Mouse (Mus musculus): Measurements from ENCODE around the gene Tmod3.
"Not testable (repeated sequence)": the region's sequence is repeated elsewhere in the genome, so short reads cannot be mapped to it uniquely, and the experiment has no call there.

The Tmod3 gene

DNA sequence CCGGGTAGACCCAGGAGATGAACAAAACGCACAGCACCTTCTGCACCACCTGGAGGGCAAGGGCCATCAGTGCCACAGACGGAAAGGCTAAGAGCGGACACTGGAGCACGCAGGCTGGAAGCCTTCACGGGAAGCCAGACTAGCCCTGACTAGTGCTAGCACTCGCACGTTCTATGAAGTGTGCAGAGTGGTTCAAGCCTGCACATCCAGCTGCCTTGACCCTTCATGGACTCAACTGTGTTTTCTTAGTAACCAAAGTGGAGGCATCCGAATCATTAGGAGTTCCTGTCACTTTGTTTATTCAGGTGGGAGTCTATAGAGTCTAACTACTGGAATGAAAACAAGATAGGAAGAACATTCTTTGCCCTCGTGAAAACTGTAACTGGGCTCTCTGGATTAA, 63.5 kb downstream of the Tmod3 start:
- DNase-seq (ENCODE audit: low spot score in 2 of 2) = no peak

DNA sequence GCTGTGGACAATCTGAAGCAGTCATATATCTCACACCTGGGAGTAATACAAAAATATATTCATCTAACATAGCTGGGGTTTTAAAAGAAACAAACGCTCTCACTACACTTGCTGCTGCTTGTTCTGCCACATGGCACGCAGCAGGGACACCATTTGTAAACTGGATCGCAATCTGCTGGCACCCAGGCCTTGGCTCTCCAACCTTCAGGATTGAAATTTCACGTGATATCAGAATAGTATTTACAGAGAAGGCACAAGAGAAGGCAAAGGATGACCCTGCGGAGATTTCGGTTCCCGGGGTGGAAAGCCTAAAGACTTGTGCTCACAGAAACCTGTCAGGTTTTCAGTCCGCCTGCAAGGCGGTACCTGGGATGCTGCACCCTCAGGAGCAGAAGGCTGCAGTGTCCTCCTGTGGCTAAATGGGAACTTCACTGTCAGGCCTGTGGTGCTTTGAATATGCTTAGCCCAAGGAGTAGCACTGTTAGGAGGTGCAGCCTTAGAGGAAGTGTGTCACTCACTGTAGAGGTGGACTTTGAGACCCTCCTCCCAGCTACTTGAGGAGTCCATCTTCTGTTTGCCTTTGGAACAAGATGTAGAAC, 65.0 kb downstream of the Tmod3 start:
- DNase-seq (ENCODE audit: low spot score in 2 of 2) = no peak

GRCm38 (mm10) chr9:75488255-75488654, 71.2 kb downstream of the Tmod3 start:
- DNase-seq (ENCODE audit: low spot score in 2 of 2) = not testable (repeated sequence)

- no peak for DNase-seq (ENCODE audit: low spot score in 2 of 2)
These were observed 74.2 kb downstream of the Tmod3 start for GRCm38 (mm10) chr9:75485231-75485630.

DNA sequence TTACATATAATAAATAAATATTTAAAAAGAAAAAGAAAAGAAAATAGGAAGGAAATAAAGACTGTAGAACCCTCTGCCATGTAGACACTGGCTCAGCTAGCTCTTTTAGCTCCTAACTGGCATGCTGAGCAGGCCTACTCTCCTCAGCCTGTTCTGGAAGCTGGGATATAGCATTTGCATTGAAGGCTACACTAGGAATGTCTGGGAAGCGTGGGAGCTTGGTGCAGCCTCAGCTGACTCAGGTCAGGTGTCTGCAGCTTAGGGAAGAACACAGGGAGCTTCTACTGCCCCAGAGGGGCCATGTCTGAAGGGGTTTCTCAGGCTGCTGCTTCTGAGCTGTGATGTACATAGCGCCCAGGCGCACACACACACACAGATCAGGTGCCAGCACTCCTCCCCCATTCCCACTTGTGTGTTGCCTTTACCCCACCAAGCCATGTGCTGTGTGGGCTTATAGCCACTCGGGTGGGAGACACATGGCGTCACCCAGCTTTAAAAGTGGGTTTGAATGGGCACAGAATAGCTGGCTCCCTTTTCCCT, 78.9 kb downstream of the Tmod3 start:
- no peak for DNase-seq (ENCODE audit: low spot score in 2 of 2)

GRCm38 (mm10) chr9:75479106-75479725, 80.2 kb downstream of the Tmod3 start:
- DNase-seq (ENCODE audit: low spot score in 2 of 2) = no peak

- DNase-seq (ENCODE audit: low spot score in 2 of 2) = no peak
These were observed 82.2 kb downstream of the Tmod3 start for GRCm38 (mm10) chr9:75477212-75477611.

GRCm38 (mm10) chr9:75468297-75468696, 91.2 kb downstream of the Tmod3 start:
- no peak for DNase-seq (ENCODE audit: low spot score in 2 of 2)

DNA sequence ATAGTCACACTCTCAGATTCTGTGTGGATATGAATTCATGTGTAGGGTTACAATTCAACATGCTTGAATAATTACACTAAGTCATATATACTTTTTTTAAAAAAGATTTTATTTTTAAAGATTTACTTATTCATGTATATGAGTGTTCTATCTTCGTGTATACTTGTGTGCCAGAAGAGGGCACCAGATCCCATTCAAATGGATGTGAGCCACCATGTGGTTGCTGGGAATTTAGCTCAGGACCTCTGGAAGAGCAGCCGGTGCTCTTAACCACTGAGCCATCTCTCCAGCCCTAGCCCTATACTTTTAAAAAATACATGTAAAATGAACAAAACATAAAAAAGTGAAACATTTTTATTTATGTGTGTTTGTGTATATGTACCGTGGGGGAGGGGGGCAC, 91.9 kb downstream of the Tmod3 start:
- DNase-seq (ENCODE audit: low spot score in 2 of 2) = no peak

DNA sequence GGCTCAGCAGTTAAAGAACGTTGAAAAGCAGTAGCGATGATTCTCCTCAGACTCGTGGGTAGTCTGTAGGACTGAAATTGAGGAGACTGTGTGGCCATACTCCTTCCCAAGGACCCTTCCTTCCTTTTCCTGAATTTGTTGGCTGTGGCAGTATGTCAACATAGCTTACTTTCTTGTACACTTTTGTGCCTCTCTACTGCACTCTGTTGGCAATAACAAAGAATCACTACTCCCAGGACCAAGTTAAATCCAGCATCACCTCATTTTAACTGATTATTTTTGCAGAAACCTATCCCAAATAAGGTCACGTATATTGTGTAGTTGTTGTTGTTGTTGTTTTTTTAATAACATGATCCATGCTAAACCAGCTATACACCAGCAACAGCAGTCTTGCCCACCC, 92.8 kb downstream of the Tmod3 start:
- DNase-seq (ENCODE audit: low spot score in 2 of 2) = no peak

DNA sequence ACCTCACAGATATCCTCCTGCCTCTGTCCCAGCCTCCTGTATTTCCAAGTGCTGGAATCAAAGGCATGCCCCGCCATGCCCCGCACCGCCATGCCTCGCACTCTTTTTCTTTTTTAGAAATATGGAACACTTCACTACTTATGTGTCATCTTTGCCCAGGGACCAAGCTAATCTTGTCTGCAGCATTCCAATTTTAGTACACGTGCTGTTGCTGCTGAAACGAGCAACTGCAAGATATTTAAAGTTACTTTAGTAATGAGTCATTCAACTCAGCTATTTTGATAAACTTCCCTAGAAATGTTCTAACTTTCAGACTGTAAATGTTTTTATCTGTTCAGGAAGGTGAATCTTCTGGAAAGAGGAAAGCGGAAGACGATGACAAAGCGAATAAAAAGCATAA, 93.6 kb downstream of the Tmod3 start:
- no peak for DNase-seq (ENCODE audit: low spot score in 2 of 2)

GRCm38 (mm10) chr9:75463050-75463660, 96.3 kb downstream of the Tmod3 start:
- no peak for DNase-seq (ENCODE audit: low spot score in 2 of 2)

- DNase-seq (ENCODE audit: low spot score in 2 of 2) = no peak
These were observed 103.8 kb downstream of the Tmod3 start for GRCm38 (mm10) chr9:75455684-75456083.

GRCm38 (mm10) chr9:75453994-75454393, 105.5 kb downstream of the Tmod3 start:
- DNase-seq (ENCODE audit: low spot score in 2 of 2) = no peak

DNA sequence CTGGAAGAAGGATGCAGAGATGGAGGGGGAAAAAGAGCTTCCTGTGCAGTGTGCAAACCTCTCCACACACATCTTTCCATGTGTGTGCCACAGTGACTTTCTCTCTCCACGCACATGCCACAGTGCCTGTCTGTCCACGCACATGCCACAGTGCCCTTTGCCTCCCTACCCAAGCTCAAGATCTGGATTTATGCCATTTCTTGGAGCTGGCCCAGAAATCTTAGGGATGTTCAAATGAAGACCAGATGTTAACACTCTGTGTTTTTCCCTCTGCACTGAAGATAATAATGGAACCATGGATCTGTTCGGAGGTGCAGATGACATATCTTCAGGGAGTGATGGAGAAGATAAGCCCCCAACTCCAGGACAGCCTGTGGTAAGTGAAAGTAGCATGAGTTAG, 111.4 kb downstream of the Tmod3 start:
- no peak for DNase-seq (ENCODE audit: low spot score in 2 of 2)

Measured in urinary bladder, adult 18-20 months (tissue).